Mouse (Mus musculus) urinary bladder, postnatal 10 days (tissue): Measurements from ENCODE around the gene Tm4sf4.

ENCODE experiments used
- DNase-seq: peaks from one replicate; pipeline ENCODE4 v3.0.0; 2022; ENCODE audit warnings: low spot score

Gene Tm4sf4

DNA sequence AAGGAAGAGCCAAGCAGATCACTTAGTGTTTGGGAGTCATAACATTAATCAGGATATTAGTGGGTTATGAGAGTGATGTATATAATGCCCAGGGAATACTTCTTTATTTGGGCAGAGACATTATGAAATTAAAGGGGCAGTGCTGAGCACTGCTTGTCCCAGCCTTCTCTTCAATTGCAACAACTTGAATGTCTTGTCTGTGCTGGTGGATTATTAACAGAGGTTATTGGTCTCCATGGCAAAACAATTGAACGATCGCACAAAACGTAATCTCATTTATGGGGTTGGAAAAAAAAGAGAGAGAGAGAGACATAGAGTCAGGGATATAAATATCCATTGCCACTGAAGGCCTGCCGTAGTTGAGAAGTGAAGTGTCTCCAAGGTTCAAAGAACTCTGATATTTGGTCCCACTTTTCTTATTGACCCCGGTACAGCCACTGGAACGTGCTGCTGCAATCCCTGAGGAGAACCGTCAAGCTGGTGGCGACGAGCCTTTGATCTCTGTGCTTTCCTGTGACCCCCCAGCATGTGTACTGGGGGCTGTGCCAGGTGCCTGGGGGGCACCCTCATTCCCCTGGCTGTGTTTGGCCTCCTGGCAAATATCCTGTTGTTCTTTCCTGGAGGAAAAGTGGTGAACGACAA is at the start of gene Tm4sf4:
Tm4sf4 (plus strand) TSS at position 226 of the 642 bp plus-strand sequence.
- no peak for DNase-seq

DNA sequence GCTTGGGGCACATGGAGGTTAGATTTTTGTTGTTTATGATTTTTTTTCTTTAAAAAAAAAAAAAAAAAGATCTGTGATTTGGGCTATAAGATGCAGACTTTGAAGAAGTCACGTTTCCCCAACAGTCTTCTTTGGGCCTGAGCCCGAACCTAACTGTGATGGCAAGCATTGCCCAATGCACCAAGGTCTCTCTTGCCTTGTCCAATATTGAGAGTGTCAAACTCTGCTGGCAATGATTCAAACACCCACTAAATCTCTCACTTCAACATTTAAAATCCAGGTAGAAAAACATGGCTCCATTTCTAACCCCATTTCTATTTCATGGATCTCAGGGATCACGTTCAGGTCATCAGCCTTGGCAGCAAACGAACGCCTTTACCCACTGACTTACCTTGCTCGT is 38.7 kb upstream of the Tm4sf4 start:
- no peak for DNase-seq

DNA sequence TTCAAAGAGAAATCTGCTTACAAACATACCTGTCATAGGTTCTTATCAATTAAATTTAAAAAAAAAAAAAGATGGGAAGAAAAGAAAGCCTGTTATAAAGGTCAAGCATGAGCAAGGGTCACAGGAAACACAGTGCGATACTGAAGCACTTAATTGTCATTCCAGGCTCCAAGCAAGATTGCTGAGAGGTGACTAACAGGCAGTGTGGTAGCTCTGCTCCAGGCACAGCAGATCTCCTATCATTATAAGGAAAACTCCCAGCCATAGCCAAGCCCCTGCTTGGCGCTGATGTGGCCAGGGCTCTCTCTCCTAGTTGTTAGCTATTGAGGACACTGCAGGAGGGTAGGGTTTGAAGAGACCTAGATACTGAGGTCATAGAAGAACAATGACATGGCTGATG is 38.2 kb upstream of the Tm4sf4 start:
- no peak for DNase-seq

DNA sequence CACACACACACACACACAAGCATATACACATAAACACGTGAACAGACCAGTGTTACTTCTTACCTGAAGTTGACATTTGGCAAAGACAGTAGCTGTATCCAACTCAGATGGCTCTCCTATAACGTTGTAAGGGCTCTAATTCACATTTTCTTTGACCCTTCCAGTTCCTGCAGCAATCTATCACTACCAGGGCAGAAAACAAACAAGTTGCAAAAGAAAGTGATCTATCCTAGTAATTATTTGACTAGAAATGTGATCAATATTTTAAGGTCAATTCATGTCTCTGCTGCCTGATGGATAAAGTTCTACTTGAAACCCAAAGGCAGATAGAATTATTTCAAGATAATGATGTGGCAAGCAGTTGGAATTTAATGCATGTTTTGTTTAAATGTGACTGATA is 37.5 kb upstream of the Tm4sf4 start:
- DNase-seq: no peak

DNA sequence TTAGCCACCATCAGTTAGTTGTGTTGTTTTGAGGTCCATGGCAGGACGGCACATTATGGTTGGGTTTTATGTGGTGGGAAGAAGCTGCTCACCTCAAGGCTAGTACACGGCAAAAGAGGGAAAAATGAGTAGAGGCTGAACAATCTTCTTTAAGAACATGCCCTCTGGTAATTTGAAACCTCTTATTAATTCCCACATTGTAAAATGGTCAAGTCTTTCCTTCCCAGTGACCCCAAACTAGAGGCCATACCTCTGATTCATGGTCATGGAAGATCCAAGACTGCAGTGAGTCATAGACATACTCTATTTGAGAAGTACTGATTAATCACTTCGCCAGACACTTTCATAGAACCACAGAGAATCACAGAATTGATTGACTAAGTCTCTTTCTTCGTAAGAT is 13.6 kb upstream of the Tm4sf4 start:
- no peak for DNase-seq

DNA sequence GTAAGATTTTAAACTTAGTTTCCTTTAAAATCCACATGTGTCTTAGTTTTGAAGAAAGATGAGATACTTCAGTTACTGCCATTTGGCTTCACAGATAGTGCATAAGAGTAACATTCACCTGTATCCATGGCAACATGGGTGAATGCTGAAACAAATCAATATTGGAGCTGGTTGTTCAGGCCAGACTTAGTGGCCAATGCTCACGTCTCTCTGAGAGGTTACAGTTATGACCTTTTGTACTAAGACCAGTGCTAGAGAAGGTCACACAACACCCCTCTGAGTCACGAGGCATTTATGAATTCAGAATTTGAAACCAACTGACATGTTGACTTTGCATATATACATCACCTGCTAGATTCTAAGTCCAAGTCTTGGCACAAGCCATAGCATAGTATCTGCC is 4.9 kb upstream of the Tm4sf4 start:
- DNase-seq: no peak

DNA sequence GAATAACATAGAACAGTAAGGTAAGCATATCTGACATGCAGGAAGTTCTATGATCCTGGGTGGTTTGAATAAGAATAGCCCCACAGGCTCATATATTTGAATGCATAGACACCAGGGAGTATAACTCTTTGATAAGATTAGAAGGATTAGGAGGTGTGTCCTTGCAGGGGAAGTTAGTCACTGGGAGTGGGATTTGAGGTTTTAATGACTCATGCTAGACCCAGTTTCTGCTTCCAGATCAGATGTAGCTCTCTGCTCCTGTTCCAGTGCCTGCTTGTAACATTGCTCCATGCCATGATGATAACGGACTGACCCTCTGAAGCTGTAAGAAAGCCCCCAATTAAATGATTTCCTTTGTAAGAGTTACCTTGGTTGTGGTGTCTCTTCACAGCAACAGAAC is 4.5 kb upstream of the Tm4sf4 start:
- DNase-seq: no peak

DNA sequence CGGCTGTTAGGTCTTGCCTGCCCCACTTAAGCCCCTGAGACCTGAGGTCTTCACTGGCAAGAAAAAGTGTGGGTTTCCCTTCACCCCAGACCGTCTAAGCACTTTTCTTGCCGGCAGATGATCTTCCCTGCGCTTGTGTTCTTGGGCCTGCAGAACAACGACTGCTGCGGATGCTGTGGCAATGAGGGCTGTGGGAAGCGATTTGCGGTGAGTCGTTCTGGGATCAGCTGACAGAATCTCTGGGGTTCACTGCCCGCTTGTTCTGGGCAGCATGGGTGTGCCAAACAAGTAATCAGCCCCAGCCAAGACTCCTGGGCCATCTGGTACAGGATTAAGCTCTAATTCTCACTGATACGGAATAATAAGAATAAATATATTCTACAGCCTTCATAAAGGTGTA is 1.2 kb downstream of the Tm4sf4 start:
- DNase-seq: no peak

DNA sequence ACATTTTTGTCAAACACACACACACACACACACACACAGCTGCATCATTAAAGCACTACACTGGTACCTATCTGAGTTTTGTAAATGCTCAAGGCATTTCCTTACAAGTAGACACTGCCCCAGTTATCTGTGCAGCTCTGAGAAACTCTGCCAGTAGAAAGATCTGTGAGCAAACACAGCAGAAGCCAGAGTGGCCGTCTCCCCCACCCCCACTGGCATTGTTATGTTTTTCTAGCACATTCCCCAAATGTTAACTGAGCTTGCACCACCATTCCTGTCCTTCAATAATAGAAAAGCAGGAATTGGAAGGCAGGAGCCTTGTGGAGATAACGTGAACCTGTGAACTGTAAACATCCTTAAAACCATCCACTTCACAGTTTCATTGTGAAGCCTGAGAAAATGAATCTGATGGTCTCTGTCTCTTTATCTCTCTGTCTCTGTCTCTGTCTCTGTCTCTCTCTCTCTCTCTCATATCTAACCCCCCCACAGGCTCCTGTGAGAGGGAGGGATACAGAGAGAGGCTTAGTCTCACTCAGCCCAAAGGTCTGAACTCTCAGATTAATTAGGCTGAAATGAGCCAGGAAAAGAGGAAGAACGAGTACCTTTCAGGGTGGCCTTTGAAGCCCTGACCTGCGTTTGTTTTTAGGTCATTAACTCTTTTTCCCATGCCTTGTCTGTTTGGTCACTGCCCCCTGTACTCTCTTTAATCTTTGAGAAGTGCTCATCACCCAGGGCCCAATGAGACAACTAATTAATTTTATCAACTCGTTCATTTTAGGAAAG is 3.8 kb downstream of the Tm4sf4 start:
- no peak for DNase-seq

DNA sequence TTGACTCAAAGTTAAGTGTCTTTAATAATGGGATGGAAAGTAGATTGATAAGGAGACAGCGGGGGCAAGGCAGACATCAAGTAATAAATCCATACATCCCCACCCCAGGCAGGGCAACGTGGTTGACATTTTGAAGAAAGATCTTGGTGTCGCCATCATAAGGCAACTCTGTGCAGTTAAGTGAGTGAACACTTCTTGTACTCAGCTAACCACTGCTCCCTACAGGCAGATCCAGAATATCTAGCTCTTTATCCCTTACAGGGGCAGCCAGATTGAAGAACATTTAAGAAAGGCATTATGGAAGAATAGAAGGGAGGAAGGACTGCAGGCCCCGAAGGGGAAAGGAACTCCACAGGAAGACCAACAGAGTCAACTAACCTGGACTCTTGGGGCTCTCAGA is 4.4 kb downstream of the Tm4sf4 start:
- no peak for DNase-seq

DNA sequence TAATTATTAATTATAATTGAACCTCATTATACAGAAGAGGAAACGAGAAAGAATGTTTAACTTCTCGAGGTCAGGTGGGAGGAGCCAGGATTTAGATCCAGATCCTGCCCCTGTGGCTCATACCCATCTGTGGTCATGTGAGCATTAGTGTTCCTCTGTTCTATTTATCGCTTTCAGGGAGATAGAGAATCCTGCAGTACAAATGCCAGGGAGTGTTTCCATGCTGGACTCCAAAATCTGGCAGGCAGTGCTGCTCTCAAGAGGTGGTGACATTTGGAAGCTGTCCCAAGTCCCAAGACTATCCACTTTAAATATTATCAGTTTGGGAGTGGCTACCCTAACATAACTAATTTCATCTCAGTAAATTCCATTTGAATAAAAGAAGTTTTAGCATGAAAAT is 6.6 kb downstream of the Tm4sf4 start:
- DNase-seq: no peak

DNA sequence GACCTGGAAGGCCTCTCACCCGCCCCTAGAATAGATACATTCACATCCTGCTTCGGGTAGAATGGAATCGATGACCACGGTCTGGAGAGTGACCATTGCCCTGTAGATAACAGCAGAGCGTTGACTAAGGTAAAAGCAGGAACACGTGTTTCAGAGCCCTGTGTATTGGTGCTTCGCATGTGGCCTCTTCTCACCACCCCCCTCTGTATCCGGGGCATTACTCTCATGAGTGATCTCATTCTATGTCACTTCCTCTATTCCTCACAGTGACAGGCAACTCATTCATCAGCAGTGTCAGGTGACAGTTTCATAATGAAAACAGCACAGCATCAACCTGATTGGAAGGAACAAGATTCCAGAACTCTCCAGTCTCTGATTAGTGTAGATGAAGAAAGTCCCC is 10.2 kb downstream of the Tm4sf4 start:
- DNase-seq: no peak

DNA sequence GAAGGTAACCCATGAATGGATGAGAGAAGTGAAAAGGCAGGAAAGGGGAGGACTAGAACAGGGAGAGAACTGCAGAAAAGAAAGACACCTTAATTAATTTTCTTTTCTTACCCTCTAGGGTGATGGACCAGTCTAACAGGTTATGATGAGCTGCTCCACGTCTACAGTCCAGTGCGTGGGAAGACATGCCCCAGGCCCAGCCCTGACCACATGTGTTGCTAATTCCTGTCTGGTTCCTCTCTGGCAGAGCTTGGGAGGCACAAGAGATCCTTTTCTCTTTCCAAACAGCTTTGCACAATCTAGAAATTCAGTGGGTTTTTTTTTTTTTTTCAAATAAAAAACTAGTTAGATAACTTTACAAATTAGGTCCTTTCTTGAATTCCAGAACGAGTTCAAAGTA is 15.8 kb downstream of the Tm4sf4 start:
- DNase-seq: no peak

DNA sequence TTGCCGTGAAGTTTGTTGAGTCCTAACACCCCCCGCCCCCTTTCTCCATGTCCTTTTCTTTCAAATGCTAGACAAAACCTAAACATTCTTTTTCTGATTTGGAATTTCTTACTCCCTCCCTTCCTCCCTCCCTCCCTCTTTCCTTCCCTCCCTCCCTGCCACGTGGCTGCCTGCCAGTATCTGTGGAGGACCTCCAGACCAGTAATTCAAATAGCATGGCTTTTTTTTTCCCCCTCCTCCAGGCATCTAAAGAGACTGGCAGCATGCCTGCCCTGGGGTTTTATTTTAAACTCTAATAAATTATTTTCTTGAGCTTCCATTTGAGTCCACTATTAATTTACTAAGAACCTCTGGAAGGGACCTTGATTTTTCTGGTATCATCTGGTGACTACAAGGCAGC is 20.6 kb downstream of the Tm4sf4 start:
- DNase-seq: no peak

DNA sequence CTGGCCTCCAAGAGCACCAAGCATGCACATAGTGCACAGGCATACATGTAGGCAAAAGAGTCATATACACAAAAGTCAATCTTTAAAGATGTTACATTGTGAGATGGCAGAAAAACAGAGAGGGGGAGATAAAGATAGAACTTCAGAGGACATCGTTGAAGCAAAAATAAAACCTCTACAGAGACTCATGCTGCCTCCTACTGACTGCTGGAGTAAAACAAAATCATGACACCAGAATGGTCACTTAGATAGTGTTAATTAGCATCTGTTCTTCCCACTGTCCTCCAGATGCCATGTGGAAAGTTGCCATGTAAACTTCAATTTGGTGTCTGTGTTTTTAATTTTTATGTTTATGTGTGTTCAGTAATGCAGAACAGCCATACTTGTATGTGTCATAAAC is 22.8 kb downstream of the Tm4sf4 start:
- no peak for DNase-seq

DNA sequence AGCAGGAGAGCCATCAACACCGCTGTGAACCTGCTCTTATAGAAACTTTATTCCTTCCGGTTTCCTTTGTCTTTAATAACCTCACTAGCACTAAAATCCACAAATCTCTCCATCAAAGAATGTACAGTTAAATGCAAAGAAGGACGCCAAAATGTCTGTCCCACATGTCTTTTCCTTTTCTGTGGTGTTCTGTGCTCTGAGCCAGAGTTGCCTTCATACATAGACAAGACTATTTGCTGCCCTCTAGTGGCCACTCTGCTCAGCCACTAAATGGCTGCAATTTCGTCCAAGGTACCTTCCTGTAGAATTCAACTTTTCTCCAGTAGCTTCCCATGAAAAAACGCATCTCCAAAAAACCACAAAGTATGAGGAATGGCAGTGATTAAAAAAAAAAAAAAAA is 23.3 kb downstream of the Tm4sf4 start:
- DNase-seq: no peak

DNA sequence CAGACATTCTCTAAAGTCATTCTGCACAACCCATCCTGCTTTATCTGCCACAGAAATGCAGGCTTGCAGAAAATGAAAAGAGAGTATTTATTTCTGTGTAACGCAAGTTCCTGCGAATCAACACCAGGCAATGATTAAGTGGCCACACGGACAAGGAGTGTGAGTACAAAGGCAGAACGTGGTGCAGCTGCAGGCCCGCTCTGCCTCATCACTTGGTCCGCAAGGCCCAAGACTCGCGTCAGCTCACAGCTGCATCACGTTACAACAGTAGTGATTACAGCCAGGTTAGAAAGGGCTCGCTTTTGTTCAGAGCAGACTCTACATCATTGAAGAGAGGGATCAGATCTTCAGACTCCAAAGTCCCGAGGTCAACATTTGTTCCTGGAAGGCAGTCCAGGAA is 33.5 kb downstream of the Tm4sf4 start:
- no peak for DNase-seq

DNA sequence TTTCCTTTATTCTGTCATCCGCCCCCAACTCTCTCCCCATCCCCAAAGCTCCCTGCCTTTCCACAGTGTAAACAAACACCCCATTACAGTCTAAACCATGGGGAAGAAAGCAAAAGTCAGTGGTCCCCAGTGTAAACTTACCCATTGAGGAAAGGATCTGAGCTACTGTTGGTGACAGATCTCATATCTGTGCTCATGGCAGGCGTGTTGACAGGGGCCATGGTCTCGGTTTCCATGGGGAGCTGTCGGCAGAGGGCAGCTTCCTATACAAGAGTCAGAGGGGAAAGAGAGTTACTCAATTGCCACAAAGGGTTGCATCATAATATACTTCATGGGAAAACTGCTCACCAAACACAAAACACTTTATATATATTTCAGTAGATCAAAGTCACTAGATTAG is 38.2 kb downstream of the Tm4sf4 start:
- DNase-seq: no peak

DNA sequence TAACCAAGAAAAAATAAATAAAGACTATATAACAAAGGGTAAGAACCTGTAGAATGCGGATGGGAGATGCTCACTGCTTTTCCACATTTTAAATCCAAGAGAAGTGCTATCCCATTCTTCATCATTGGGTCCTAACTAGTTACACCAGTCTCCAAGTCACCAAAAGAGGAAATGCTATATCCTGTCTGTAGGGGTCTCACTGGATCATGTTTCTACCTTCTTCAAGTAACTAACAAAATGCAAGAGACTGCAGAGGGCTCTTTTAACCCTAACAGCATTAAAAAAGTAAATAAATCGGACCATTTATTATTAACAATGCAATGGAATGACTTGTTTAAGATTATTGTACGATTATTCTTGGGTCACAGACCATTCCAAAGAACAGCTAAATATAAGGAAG is 41.2 kb downstream of the Tm4sf4 start:
- DNase-seq: no peak

DNA sequence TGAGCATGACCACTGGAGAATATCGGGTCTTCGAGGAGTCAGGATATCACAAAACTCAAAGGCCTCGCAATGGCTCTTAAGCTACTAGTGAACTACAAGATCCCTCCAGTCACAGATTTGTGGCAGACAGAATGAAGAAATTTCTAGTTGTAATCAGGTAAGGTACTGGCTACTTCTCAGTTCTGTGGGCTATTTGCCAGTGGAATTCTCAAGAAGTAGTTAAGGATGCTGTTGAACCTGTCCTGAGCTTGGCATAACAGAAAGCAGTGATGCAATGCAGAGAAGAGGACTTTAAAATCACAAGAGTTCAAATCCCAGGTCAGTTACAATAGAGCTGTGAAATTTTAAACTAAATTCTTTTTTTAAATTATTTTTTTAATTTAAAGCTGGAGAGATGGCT is 44.2 kb downstream of the Tm4sf4 start:
- DNase-seq: no peak

DNA sequence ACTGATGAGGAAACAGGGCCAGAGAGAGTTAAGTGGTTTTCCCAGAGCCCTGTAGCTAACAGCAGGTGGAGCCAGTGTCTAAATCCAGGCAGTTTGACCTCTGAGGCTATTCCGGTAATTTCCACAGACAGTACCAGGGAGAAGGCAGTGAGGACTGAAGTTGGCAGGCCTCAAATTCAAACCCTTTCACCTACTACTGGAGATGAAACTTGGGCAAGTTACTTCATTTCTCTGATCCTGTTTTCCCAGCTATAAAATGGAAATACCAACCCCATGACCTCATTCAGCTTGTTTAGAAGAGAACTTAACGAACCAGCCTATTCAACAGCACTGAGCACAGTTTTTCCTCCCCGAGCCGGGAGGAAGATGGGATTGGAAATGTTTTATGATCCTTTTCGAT is 45.2 kb downstream of the Tm4sf4 start:
- no peak for DNase-seq

DNA sequence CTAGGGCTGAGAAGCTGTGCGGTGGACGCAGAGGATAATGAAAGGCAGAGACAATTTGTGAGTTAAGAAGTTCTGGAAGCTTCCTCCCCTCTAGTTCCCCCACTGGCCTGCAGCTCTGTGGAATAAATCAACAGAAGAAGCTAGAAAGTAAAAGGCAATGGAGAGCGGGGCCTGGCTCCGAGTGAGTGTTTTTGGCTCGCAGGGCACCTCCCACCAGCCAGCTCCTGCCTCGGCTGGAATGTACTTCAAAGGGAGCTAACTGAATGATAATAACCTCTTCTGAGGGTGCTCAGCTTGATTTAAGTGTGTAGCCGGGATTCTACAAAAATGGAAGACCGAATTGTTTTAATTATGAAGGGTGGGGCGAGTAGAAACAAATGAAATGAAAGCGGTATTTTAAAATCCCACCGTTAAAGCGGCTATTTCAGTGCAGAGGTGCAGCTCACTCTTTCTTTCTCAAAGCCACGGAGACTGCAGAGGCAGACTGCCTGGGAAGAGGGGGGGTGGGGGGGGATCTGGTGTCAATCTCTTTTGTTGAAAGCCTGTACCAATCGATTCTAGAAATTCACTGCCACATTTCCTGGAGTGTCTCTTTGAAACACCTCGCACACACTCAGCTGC is 46.0 kb downstream of the Tm4sf4 start:
- DNase-seq: no peak

DNA sequence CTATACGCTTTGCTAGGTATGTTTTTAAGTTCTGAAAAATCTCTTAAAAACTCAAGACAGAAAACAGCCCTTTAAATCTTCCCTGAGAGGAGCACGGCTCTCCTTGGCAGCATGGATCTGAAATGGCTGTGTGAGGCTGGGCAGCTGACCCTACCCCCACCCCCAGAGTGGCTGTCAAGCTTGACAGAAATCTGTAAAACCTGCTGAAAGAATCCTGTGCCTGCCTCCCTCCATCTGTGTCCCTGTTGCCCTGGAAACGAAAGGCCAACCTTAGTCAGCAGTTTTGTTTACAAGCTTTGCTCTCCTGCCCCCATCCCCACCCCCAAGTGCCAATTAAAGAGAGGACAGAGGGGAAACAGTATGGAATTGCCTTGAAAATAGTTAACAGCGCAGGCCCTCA is 47.3 kb downstream of the Tm4sf4 start:
- no peak for DNase-seq

DNA sequence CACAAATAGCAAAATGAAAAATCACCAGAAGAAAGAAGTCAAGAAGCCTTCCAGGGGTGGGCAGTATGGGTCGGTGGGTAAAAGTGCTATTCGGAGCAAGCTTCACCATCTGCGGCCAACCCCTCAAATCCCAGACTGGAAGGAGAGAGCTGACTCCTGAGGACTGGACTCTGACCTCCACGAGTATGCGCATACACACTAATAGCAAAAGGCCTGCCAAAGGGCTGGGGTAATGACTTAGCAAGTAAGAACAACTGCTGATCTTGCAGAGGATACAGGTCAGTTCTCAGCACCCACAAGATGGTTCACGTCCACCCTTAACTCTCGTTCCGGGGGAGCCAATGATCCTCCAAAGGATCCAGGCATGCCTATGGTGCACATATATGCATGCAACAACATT is 49.3 kb downstream of the Tm4sf4 start:
- DNase-seq: no peak
